Mouse (Mus musculus): ENCODE measurements around the gene Tnfaip8l3.
"Not testable (repeated sequence)": the region's sequence is repeated elsewhere in the genome, so short reads cannot be mapped to it uniquely, and the experiment has no call there.

Tnfaip8l3 gene

GRCm38 (mm10) chr9:54068032-54068649, at the start of gene Tnfaip8l3:
Tnfaip8l3 (minus strand) TSS chr9:54068388.
- DNase-seq = peak; percentile 29

- DNase-seq = no peak
These were observed 44.5 kb upstream of the Tnfaip8l3 start for GRCm38 (mm10) chr9:54112726-54113125.

- no peak for DNase-seq
These were observed 30.4 kb upstream of the Tnfaip8l3 start for GRCm38 (mm10) chr9:54098636-54099035.

GRCm38 (mm10) chr9:54097091-54097490, 28.9 kb upstream of the Tnfaip8l3 start:
- DNase-seq = no peak

GRCm38 (mm10) chr9:54084245-54084644, 16.1 kb upstream of the Tnfaip8l3 start:
- DNase-seq = no peak

- DNase-seq = no peak
These were observed 9.6 kb upstream of the Tnfaip8l3 start for GRCm38 (mm10) chr9:54077740-54078139.

- no peak for DNase-seq
These were observed 6.7 kb upstream of the Tnfaip8l3 start for GRCm38 (mm10) chr9:54074901-54075300.

- DNase-seq = no peak
These were observed 5.5 kb upstream of the Tnfaip8l3 start for GRCm38 (mm10) chr9:54073688-54074087.

- no peak for DNase-seq
These were observed 3.4 kb upstream of the Tnfaip8l3 start for GRCm38 (mm10) chr9:54071474-54072095.

- DNase-seq = no peak
These were observed 1.0 kb upstream of the Tnfaip8l3 start for GRCm38 (mm10) chr9:54069204-54069603.

GRCm38 (mm10) chr9:54068777-54069176, 589 bp upstream of the Tnfaip8l3 start:
- DNase-seq = peak; percentile 54

GRCm38 (mm10) chr9:54067642-54068031, 551 bp downstream of the Tnfaip8l3 start:
- DNase-seq = no peak

GRCm38 (mm10) chr9:54064836-54065235, 3.4 kb downstream of the Tnfaip8l3 start:
- DNase-seq = no peak

- no peak for DNase-seq
These were observed 4.5 kb downstream of the Tnfaip8l3 start for GRCm38 (mm10) chr9:54063655-54064054.

- no peak for DNase-seq
These were observed 6.5 kb downstream of the Tnfaip8l3 start for GRCm38 (mm10) chr9:54061666-54062065.

- no peak for DNase-seq
These were observed 16.7 kb downstream of the Tnfaip8l3 start for GRCm38 (mm10) chr9:54051298-54052068.

GRCm38 (mm10) chr9:54048978-54049377, 19.2 kb downstream of the Tnfaip8l3 start:
- DNase-seq = no peak

- DNase-seq = no peak
These were observed 25.1 kb downstream of the Tnfaip8l3 start for GRCm38 (mm10) chr9:54043067-54043466.

GRCm38 (mm10) chr9:54037717-54038116, 30.5 kb downstream of the Tnfaip8l3 start:
- DNase-seq = no peak

GRCm38 (mm10) chr9:54034691-54035090, 33.5 kb downstream of the Tnfaip8l3 start:
- no peak for DNase-seq

GRCm38 (mm10) chr9:54022795-54023194, 45.4 kb downstream of the Tnfaip8l3 start:
- no peak for DNase-seq

GRCm38 (mm10) chr9:53994528-53994927, 73.7 kb downstream of the Tnfaip8l3 start:
- DNase-seq = no peak

GRCm38 (mm10) chr9:53992567-53992966, 75.6 kb downstream of the Tnfaip8l3 start:
- not testable (repeated sequence) for DNase-seq

GRCm38 (mm10) chr9:53990921-53991320, 77.3 kb downstream of the Tnfaip8l3 start:
- peak; percentile 13 for DNase-seq
